Mouse (Mus musculus) cerebellum, adult 9-10 months (tissue): Measurements from ENCODE around the gene Tbrg1.

Experiments
- DNase-seq: peaks from one replicate; pipeline ENCODE4 v3.0.0; 2022

The Tbrg1 gene

DNA sequence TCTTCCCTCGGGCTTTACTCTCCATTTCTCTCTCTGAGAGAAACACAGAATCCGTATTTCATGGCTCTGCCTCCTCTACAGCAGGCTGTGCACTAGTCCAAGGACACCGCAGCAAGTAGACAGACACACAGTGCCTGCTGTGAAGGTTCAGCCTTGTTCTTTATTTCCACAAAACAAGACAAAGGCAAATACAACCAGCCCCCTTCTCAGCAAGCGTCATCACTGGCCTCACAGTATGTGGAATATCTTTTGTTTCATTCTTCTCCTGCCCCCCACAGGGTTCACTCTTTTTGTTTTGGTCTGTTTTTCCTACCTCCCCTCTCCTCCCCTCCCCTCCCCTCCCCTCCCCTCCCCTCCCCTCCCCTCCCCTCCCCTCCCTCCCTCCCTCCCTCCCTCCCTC lies 28.5 kb downstream of the Tbrg1 start:
- no peak for DNase-seq

DNA sequence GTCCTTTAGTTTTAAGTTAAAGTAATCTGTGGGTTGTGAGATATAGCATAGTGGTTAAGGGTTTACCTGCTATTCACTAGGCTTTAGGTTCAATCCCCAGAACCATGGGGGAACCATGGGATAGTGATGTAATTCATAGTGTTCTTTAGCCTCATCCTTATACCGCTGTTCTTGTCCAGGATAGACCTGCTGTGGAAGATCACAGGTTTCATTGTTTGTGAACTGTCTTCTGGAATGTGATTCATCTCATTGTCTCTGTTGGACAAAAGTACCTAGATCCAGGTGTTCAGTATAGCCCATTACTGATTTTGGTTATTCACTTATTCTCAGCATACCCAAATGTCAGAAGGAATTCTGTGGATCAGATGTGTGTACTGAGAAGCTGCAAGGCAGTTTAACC lies 29.8 kb downstream of the Tbrg1 start:
- no peak for DNase-seq

DNA sequence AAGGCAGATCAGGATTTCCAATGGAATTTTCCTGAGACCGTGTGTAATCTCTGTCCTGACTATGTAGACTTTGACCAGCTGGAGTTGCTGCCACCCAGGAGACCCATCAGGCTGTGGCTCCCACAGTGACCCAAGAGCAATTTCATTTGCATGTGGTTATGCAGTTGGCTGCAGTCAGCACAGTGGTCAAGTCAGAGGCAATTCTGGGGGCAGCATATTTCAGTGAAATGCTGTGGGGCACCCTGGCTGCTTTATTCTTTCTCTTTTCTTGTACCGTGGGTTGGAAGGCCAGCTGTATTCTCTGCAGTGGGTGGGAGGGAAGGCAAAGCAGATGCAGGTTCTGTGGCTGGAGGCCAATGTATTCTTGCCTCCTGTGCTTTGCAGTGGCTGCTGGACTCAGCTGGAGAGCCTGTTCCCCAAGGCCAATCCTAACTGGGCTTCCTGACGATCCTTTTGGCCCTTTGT lies 31.0 kb downstream of the Tbrg1 start:
- DNase-seq, result peak; percentile 18

DNA sequence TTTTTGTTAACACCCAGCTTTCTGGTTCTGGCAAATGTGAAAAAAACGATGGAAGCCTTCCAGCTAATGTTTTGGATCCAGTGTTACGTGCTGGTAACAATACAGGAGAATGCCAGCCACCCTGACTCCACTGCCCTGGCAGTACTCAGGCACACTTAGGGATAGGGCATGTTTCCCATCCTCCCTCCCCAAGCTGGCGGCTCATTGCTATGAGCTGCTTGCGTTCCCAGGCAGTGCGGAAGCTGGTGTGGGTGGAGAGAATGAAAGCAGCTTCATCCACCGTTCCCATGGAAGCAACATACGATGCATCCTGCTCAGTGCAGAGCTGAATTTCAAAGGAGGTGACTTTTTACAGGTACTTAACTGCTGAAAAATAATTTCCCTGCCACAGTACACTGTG lies 31.5 kb downstream of the Tbrg1 start:
- DNase-seq, result peak; percentile 57

DNA sequence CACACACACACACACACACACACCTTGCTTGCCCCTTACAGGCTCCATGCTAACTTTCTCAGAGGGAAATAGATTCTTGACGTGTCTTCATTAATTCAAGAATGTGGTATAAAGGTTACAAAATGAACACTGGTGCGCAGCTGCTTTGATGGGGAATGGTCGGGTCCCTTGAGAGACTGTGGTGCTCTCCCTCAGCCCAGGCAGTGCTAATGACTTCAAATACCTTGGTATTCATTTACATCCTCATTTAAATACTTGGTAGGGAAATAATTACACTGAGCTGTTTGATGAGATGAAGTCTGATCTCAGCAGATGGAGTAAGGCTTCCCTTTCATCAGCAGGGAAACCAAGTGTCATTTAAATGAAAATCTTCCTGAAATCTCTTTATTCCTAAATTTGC lies 32.0 kb downstream of the Tbrg1 start:
- no peak for DNase-seq

DNA sequence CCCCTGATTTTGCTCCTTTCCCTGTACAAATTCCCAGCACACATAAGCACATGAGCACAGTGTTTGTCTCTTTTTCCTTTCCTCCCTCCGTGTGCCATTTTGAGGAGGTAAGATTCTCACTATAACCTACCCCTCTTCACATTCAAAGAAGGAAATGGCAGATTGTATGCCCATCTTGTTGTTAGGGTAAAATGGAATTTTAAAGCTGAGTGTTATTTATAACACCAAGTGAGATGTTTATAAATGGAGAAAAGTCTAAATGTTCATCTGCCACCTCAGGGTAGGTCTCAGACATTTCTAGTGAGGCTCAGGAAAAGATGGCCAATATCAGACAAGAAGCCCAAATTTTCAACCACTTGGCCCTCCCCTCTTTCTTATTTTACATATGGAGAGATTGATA lies 32.6 kb downstream of the Tbrg1 start:
- no peak for DNase-seq

DNA sequence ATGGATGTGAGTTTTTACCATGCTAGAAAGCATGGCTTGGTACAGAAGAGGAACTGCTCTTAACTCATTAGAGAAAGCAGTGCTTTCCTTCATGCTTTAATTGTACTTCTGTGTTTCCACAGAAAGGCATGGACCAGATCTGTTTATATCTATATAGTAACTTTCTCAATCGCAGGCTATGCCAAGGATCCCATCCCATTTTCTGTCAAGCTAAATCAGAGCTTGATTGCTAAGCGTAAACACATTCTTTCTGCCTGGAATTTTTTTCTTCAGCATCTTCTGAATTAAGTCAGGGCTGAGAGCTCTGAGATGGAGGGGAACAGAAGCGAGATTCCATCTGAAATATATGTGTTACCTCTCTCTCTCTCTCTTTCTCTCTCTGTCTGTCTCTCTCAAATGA lies 33.1 kb downstream of the Tbrg1 start:
- no peak for DNase-seq

DNA sequence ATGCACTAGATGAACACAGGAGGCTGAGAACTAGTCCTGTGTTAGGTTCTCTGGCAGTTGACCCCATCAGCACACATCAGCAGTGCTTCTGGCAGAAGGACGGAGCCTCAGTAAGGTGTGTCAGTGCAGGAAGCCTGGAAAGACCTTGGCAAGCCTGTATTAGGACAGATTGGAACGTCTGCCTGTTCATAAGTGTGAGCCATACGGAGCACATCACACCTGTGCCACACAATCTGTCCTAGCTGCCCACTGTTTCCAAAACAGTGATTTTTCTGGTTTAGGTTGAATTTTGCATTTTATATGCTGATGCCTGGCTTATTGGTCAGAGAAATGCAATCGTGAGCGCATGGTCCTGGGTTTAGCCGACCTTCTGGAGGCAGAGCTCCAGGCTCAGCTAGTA lies 35.8 kb downstream of the Tbrg1 start:
- DNase-seq, result peak; percentile 87

DNA sequence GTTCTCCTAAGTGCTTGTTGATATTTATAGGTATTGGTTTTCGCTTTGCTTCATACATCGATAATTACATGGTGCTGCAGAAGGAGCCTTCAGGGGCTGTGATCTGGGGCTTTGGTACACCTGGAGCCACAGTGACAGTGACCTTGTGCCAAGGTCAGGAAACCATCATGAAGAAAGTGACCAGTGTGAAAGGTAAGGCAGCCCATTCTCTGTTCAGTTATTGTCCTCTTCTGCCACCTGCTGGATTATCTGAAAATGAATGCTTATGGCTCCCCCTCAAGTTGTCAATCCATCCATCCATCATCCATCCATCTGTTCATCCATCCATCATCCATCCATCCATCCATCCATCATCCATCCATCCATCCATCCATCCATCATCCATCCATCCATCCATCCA lies 40.3 kb downstream of the Tbrg1 start:
- peak; percentile 64 for DNase-seq

DNA sequence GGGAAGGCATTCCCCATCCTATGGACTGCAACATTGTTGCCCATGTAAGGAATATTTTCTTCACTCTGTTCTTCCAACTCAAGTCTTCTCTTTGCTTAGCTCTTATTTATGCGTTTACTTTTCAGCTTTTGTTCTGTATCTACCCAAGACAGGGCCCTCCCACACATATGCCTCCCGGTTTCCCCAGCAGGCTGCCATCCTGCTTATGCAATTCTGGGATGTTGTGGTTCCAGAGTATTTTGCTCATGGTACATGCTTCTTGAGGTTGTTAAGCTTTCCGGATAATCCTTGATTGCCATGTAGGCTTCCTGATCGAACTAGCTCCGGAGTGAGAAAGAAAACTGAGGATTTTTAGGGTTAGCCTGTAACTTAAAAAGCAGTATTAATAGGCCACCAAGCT lies 41.9 kb downstream of the Tbrg1 start:
- DNase-seq, result peak; percentile 15

DNA sequence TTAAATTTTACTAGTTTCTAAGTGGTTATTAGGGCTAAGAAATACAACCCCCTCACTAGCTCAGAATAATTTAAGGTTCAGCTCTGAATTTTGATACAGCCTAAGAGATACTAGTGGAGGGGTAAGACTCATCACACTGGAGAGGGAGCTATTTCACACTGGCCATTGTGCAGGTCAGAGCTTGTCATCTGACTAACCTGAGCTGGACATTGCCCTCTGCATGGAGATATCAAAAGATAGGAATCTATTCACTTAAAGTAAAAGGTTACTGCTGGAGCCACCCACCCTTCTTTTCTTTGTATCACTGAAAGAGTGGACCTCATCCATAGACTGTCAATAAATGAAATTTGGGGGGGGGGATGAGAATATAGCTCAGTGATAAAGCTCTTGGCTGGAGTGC lies 42.8 kb downstream of the Tbrg1 start:
- DNase-seq, result no peak

DNA sequence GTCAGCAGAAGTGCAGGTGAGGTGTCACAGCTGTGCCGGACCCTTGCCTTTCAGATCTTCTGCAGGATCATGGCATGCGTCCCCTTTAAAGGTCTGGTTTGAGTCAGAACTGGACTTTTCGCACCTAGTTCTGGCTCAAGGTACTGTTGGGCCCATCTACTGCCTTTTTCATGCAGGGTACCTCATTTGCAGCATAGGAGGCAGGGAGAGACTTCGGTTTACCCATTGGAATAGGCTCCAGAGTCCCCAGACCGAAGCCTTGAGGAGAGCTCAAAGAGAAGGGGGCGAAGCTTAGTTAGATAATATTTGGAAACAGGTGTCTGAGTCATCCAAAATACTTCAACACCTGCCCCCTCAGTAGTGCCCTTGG lies 43.2 kb downstream of the Tbrg1 start:
- DNase-seq, result no peak

DNA sequence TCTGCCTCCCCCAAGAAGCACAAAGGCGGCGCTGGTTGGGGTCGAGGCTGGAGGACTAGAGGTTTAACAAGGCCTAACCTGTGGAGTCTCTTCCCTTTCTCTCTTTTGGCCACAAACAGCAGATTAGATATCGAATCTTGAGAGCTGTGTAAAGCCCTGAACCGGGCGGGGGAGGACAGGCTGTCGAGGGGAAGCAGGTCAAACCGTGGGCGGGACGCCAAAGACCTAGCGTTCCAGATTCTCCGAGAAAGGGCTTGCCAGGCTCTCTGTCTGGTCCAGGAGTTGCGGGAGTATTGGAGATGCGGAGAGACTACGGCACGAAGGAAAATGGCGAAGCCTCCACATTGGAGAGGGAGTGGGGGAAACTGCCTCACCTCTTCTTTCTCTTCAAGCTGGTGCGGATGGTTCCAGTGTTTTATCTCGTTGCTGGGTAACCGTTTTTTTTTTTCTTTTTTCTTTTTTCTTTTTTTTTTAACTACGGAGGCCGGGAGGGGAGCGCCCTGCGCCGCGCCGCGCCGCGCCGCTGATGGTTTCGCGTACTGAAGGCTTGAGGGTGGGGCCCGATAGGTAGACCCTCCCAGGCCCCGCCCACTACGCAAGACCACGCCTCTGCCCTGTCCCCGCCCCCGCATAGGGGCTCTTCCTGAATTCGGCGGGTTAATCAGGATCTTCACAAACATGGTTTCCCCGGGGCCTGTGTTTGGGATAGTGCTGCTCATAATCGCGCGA lies 43.8 kb downstream of the Tbrg1 start, which contains the start of gene Spa17:
TSS of gene Spa17 (minus strand) at position 541 of the 729 bp plus-strand sequence.
- peak; percentile 89 for DNase-seq

DNA sequence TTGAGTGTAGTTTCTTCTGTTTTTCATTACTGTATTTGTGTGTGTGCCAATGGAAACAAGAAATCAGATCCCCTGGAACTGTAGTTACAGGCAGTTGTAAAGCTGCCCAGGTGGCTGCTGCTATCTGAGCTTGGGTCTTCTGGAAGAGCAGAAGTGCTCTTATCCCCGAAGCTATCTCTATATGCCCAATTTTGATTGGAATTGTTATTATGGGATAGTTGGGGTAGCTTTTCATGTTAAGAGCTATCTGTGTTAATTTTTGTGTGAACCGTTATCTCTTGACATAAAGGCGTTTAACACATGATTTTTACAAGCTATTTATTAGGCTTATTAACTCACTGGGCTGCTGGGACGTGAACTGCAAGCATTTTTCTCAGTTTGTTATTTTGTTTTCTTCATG lies 47.6 kb downstream of the Tbrg1 start:
- no peak for DNase-seq

DNA sequence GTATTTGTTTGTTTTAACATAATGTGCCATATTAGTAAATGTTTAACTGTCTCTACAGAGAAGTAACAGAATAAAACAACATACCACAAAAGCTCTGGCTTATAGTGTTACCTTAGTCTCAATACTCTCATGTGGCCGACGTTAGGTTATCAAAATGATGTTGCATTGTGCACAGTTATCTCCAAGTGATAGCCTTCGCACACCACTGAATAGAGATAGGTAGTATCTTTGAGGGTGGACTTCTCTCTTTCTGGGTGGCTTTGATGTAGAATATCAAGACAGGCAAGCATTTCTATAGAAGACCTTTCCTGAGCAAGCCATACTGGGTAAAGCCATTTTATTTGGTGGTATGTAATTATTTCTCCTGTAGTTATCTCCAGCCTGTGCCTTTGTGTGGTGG lies 52.0 kb downstream of the Tbrg1 start:
- no peak for DNase-seq

DNA sequence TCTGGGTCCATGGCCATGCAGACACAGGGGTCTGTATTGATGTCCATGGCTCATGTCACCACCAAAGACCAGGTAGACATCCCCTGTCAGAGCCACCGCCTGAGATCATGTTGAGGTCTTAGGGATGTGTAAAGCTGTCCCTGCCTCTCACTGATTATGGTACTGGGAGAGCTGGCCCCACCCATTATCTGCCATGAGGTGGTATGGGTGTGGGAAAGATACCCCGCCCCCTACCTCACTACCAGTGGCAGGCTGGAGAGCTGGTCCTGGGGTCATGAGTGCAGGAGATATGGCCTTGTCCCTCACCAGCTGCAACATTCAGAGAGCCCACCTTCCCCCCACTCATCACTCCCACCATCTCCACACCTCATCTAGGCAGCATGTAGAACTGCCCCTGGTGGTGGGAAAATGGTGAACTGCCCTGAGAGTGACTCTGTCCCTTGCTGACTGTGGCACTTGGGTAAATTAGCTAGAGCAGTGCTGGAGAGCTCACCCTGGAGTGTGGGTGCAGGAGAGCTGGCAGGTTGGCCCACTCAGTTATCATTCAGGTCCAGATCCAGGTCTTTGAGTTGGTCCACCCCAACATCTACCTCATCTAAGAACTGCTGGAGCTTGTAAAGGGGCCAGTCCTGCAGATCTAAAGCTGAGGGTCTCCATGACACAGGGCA lies 56.4 kb downstream of the Tbrg1 start:
- DNase-seq, result no peak
